Mouse (Mus musculus) naive thymus-derived CD4-positive, alpha-beta T cell, adult 2 months (primary cell): ENCODE measurements around the gene Matk.

ENCODE experiments used
- DNase-seq: peaks from one replicate; pipeline ENCODE4 v3.0.0-alpha.2; 2011; ENCODE audit warnings: low read depth

The Matk gene

DNA sequence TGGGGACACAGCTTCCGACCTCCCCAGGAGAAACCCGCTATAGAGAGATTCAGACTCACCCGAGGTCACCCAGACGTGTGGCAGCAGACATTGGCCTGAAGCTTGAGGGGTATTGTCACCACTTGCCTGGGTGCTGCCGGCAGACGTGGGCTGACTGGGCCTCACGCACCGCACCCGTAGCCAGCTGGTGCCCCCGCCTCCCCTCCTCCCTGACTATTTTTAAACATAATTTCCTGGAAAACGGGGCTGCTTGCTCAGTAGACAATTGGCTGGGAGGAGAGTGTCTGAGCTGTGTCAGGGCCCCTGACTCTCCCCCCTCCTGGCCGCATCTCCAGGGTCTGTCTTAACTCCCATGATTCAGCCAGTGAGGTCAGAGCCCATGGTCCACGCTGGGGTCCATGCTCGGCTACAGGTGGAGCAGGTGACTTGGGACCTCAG lies 50.1 kb downstream of the Matk start:
- no peak for DNase-seq

DNA sequence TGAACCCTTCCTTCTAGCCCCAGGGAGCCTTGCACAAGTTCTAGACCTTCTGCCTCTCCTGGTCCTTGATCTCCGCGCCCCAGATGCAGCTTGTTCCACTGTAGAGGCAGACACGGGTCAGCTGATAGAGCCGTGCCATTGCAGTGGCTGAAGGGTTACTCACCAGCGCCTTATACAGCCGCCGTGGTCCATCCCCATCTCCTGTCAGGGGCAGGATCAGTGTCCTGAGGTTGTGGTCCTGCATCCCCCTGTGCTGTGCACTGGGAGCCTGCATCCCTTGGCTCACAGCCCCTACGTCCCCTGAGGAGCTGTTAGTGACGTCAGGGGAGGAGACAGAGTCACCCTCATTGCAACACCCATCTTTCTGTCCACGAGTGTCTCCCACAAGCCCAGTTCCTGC lies 50.5 kb downstream of the Matk start:
- DNase-seq = no peak

DNA sequence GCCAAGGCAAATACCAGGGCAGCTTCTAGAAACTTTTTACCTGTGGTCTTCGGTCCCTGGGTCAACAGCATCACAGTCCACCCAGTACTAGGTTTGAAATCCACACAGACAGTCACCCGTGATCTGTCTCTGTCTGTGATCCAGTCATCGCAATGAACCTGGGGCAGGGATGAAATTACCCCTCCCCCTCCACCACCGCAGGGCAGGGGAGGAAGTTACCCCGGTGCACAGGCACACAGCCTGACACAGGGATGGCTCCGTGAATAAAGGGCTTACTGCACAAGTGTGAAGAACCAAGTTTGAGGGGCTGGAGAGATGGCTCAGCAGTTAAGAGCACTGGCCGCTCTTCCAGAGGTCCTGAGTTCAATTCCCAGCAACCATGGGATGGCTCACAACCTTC lies 51.0 kb downstream of the Matk start:
- DNase-seq = peak; percentile 71

DNA sequence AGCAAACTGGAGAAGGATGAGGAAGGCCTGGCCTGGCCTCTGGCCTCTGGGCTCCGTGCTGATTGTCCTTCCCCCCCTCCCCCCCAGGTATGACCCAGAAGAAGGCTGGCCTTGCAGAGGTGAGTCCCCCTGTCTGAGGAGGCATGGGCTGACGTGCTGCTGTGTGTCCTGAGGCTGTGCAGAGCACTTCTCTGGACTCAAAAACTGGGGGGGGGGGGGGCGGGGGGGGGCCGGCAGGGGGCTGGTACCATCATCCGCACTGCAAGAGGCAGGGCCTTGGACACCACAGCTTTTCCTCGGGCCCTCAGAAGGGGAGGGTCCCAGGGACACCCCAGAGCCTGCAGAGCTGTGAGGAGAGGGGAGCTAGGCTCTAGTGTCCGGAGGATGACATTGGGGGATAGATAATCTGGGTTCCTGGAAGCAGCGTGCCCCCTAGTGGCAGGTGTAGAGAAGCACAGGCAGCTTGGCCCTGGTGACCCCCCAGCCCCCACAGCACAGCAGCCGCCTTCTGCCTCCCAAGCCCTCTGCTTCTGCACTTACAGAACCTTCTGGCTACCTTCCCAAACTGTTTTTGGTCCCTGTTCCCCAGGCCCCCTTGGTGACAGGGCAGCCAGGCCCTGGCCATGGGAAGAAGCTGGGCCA lies 52.0 kb downstream of the Matk start:
- peak; percentile 83 for DNase-seq

DNA sequence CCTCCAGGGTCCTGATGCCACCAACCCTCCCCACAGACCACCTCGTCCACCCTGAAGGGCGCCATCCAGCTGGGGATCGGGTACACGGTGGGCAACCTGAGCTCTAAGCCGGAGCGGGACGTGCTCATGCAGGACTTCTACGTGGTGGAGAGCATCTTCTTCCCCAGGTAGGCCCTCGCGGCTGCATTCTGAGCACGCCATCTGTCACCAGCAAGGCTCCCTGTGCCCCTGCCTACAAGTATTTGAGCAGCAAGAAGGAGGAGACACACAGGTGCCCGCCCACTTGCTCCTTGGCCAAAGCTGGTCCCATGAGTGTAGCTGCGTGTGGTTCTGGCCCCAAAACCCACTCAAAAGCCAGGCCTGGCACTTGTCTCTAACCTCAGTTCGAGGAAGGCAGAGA lies 52.9 kb downstream of the Matk start:
- DNase-seq = no peak

DNA sequence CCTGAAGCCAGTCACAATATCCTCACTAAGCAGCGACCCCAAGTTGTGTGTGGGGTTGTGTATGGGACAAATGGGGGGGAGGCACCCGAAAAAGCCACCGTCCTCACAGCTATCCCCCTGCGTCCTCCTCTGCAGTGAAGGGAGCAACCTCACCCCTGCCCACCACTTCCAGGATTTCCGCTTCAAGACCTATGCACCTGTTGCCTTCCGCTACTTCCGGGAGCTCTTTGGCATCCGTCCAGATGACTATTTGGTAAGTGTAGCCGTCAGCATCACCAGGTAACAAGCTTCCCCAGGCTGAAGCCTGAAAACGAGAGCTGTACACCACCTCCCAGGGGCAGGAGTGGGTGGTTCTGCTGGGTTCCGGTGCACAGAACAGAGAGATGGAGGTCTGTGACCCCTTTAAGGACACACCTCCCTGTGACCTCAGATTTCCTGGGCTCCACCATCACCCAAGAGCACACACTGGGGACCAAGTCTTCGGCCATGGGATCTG lies 53.5 kb downstream of the Matk start:
- DNase-seq = no peak

DNA sequence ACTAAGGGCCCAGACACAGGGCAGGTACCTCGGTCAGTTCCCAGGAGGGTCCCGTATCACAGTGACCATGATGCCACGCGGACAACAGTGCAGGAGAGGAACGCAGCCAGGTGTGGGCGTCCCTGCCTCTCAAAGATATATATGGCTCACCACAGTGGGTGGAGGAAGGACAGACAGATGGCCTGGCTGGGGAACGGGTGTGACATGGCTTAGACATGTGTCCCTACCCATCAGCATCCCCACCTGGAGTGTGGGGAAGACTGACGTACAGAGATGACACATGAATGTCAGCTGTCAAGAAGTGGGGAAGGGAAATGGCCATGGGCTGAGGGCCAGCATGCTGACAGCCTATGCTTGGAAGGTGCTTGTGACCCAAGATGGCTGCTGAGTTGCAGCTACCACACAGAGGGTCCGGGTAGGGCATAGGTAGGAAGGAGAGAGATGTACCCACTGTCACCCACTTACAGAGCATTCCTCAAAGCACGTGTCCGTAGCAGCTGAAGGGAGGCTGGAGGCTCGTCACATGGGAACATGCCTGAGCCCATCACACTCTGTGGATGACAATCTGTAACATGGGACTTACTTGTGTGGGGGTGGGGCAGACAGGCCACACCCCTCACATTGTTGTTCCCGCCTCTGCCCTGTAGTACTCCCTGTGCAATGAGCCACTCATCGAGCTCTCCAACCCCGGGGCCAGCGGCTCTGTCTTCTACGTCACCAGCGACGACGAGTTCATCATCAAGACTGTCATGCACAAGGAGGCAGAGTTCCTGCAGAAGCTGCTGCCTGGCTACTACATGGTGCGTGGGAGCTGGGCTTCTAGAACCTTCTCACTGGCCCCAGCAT lies 54.3 kb downstream of the Matk start:
- DNase-seq = no peak

DNA sequence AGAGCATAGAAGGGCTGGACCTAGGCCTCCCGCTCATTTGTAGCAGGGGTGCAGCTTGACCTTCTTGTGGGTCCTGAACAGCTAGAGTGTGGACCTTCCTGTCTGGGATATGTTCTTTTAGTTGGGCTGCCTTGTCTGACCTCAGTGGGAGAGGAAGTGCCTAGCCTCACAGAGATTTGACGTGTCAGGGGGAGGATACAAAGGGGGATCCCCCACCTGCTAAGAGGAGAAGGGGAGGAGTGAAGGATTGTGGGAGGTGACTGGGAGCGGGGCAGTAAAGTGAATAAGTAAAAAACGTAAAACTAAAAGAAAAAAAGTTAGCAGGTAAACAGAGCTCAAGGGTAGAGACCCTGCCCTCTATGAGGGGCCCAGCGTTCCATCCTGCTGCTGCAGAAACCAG lies 56.8 kb downstream of the Matk start:
- no peak for DNase-seq
